Mouse (Mus musculus) frontal cortex, postnatal 14 days (tissue): ENCODE data around the gene Phka1.
"Not testable (repeated sequence)": the region's sequence is repeated elsewhere in the genome, so short reads cannot be mapped to it uniquely, and the experiment has no call there.

Source experiments
- DNase-seq, 2 experiments: peaks; one replicate each; pipeline ENCODE4 v3.0.0; 2022; ENCODE audit warnings: low spot score in 2 of 2

Phka1 gene

GRCm38 (mm10) chrX:102643823-102644572 is at the start of gene Phka1:
Gene Phka1, minus strand, starts transcription at chrX:102644246.
- peak; percentile 28 to 54 for DNase-seq

- DNase-seq: peak in 1 of 2 experiments; percentile 37
Measured at GRCm38 (mm10) chrX:102689252-102689651, 45.2 kb upstream of the Phka1 start.

- not testable (repeated sequence) for DNase-seq
Measured at GRCm38 (mm10) chrX:102686872-102687271, 42.8 kb upstream of the Phka1 start, which contains the start of gene Gm3880. Gene Gm3880, minus strand, starts transcription at chrX:102686972.

- not testable (repeated sequence) for DNase-seq
Measured at GRCm38 (mm10) chrX:102684706-102685105, 40.7 kb upstream of the Phka1 start.

- DNase-seq: no peak
Measured at GRCm38 (mm10) chrX:102666641-102667040, 22.6 kb upstream of the Phka1 start.

GRCm38 (mm10) chrX:102660712-102661111 is 16.7 kb upstream of the Phka1 start:
- DNase-seq: no peak

GRCm38 (mm10) chrX:102645691-102646090 is 1.6 kb upstream of the Phka1 start:
- DNase-seq: no peak

GRCm38 (mm10) chrX:102645146-102645545 is 1.1 kb upstream of the Phka1 start:
- no peak for DNase-seq

GRCm38 (mm10) chrX:102644573-102644951 is 516 bp upstream of the Phka1 start:
- no peak for DNase-seq

GRCm38 (mm10) chrX:102601269-102601668 is 42.8 kb downstream of the Phka1 start:
- no peak for DNase-seq

- DNase-seq: no peak
Measured at GRCm38 (mm10) chrX:102588560-102588959, 55.5 kb downstream of the Phka1 start.

GRCm38 (mm10) chrX:102571186-102571585 is 72.9 kb downstream of the Phka1 start:
- no peak for DNase-seq

GRCm38 (mm10) chrX:102556906-102557305 is 87.1 kb downstream of the Phka1 start:
- DNase-seq: no peak

GRCm38 (mm10) chrX:102509205-102509604 is 134.8 kb downstream of the Phka1 start:
- no peak for DNase-seq

- DNase-seq: peak; percentile 24 to 32
Measured at GRCm38 (mm10) chrX:102504644-102505481, 139.2 kb downstream of the Phka1 start, which contains the start of gene Hdac8. Gene Hdac8, minus strand, starts transcription at chrX:102505359.

GRCm38 (mm10) chrX:102504179-102504578 is 139.9 kb downstream of the Phka1 start:
- DNase-seq: no peak

GRCm38 (mm10) chrX:102493992-102494730 is 149.9 kb downstream of the Phka1 start:
- no peak for DNase-seq

GRCm38 (mm10) chrX:102485575-102485974 is 158.5 kb downstream of the Phka1 start:
- no peak for DNase-seq

- DNase-seq: no peak
Measured at GRCm38 (mm10) chrX:102479665-102480064, 164.4 kb downstream of the Phka1 start.

- no peak for DNase-seq
Measured at GRCm38 (mm10) chrX:102478965-102479364, 165.1 kb downstream of the Phka1 start.

GRCm38 (mm10) chrX:102478481-102478880 is 165.6 kb downstream of the Phka1 start:
- DNase-seq: no peak

GRCm38 (mm10) chrX:102476784-102477183 is 167.3 kb downstream of the Phka1 start:
- DNase-seq: peak; percentile 54 to 76
